Mouse (Mus musculus) forebrain, embryonic 16.5 days (tissue): ENCODE results near the gene Tchp. TPM values are rescaled to one million over a fixed set of nuclear protein-coding genes. Genes with fewer than 3 reads are reported as not detected.

ENCODE experiments used
- ATAC-seq: fragments of 200-750 bp; cut with Nextera tagmentation; 2 replicates; pipeline ENCODE4 v1.8.0; 2017; ENCODE audit warnings: mild to moderate bottlenecking, moderate library complexity
- H3K27ac ChIP-seq: fragments of 300-500 bp; sonication (generic); 2 replicates; pipeline ENCODE4 v1.5.1; 2014; ENCODE audit warnings: low read length, control low read depth
- H3K27me3 ChIP-seq: fragments of 300-500 bp; sonication (generic); replicated peaks from 2 replicates; pipeline ENCODE4 v1.6.1; 2014; ENCODE audit warnings: low read length; ENCODE audit not compliant: control insufficient read depth, insufficient read depth
- H3K36me3 ChIP-seq: fragments of 300-500 bp; sonication (generic); 2 replicates; pipeline ENCODE4 v1.6.1; 2014; ENCODE audit not compliant: control insufficient read depth, insufficient read depth
- H3K4me1 ChIP-seq: fragments of 300-500 bp; sonication (generic); replicated peaks from 2 replicates; pipeline ENCODE4 v1.6.1; 2014; ENCODE audit warnings: low read length; ENCODE audit not compliant: control insufficient read depth, insufficient read depth
- H3K4me2 ChIP-seq: fragments of 300-500 bp; sonication (generic); 2 replicates; pipeline ENCODE4 v1.6.1; 2014; ENCODE audit warnings: mild to moderate bottlenecking, low read length, control low read depth
- H3K4me3 ChIP-seq: fragments of 300-500 bp; sonication (generic); replicated peaks from 2 replicates; pipeline ENCODE4 v1.5.1; 2014; ENCODE audit warnings: mild to moderate bottlenecking, low read length, control low read depth
- H3K9ac ChIP-seq: fragments of 300-500 bp; sonication (generic); replicated peaks from 2 replicates; pipeline ENCODE4 v1.6.1; 2014; ENCODE audit warnings: low read depth, low read length, control low read depth
- H3K9me3 ChIP-seq: fragments of 300-500 bp; sonication (generic); 2 replicates; pipeline ENCODE4 v1.6.1; 2016; ENCODE audit warnings: low read length; ENCODE audit not compliant: control insufficient read depth
- WGBS: fragments of 180-500 bp; shearing (Covaris S2); extraction: QIAGEN DNeasy Blood & Tissue Kit; methylation state at CpG from one replicate; pipeline ENCODE4 v1.1.7; 2014; 5-methylcytosine and 5-hydroxymethylcytosine counted together
- polyA plus RNA-seq: library from polyadenylated mRNA; unstranded; fragments of >200 nt; fragmentation: Nextera tagmentation; extraction: Ambion mirVana; gene quantifications from 2 replicates; pipeline ENCODE4 v1.2.1, GENCODE M21; 2015

Gene Tchp
- polyA plus RNA-seq, 1 experiment from 2014 or later = 16.0 TPM

- no peaks in the 10 kb centered on the region for H3K4me1 ChIP-seq
- H3K27me3 ChIP-seq = no peaks in the 10 kb centered on the region
- no peaks in the 10 kb centered on the region for H3K9me3 ChIP-seq
- 94% methylated on average over 18 of the region's 18 CpGs for WGBS
- no peak overlapping the region for H3K27ac ChIP-seq
- H3K4me3 ChIP-seq = no peak overlapping the region
- H3K36me3 ChIP-seq = peaks cover 23% of the 10 kb centered on the region; the same call in 1 of the 2 replicates
- ATAC-seq = no peak
- no peak overlapping the region for H3K4me2 ChIP-seq
- no peak overlapping the region for H3K9ac ChIP-seq
Measured at GRCm38 (mm10) chr5:114714551-114714950, 7.0 kb downstream of the Tchp start.

DNA sequence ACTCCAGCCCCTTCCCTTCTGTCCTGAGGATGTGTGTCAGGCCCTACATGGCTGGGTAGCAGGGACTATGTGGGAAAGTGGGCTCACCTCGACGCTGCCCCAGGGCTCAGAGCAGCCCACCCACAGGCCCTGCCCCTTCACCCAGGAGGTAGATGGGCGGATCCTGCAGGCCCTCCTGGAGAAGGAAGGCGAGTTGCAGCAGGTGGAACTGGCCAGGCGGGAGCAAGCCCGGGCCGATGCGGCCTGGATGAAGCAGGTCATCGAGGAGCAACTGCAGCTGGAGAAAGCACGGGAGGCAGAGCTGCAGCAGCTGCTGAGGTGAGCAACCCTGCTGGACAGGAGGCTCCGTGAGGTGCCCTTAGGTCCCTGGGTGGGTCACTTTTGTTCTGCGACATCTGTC lies 9.7 kb downstream of the Tchp start:
- ATAC-seq = no peak

DNA sequence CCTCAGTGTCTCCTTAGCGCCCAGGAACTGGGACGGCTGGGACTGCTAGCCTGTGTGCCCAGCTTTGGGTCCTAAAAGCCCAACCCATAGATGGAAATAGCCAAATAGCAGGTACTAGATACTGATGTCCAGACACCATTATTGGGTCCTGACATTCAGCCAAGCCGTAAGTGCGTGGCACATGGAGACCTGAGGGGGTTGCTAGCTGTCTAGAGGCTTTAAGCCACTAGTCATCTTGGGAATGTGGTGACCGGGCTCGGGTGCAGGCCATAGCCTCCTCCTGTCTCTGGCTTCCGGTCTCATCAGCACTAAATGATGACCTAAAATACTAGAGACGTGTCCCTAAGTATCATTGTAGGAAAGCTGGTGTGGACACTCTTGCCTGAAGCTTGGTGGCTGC lies 10.4 kb downstream of the Tchp start:
- 97% methylated on average over 8 of the region's 8 CpGs for WGBS
- Histone ChIP-seq H3K9ac (no peak overlapping the region), H3K9me3 (no peaks in the 10 kb centered on the region), H3K4me1 (no peaks in the 10 kb centered on the region), H3K27me3 (no peaks in the 10 kb centered on the region), H3K4me2 (no peak overlapping the region), H3K4me3 (no peak overlapping the region), H3K36me3 (peaks cover 23% of the 10 kb centered on the region; the same call in 1 of the 2 replicates), H3K27ac (no peak overlapping the region)
- no peak for ATAC-seq

More for the DNA sequence above, 9.7 kb downstream of the Tchp start:
- Histone ChIP-seq H3K9ac (no peak overlapping the region), H3K4me2 (no peak overlapping the region), H3K27me3 (no peaks in the 10 kb centered on the region), H3K9me3 (no peaks in the 10 kb centered on the region), H3K36me3 (peaks cover 23% of the 10 kb centered on the region; the same call in 1 of the 2 replicates), H3K27ac (no peak overlapping the region), H3K4me3 (no peak overlapping the region), H3K4me1 (no peaks in the 10 kb centered on the region)
- 91% methylated on average over 12 of the region's 12 CpGs for WGBS

DNA sequence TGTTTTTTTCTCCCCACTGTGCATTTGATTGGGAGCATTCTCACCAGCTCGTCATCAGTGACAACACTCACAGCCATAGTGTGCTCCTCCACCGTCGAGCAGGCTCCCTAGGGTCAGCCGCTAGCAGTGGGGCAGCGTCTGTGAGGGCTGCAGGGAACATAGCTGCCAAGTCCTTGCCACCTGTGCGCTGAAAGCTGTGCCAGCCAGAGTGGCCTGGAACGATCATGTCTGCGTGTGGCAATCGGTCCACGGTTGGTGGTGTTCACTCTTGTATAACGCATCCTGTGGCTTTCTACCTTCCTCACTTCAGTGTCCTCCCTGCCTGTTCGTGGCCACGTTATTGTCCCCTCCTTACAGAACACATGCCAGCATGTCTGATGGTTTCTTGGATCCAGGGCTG lies 10.9 kb downstream of the Tchp start:
- Histone ChIP-seq H3K4me2 (no peak overlapping the region), H3K9me3 (no peaks in the 10 kb centered on the region), H3K4me3 (no peak overlapping the region), H3K36me3 (peaks cover 21% of the 10 kb centered on the region; the same call in 1 of the 2 replicates), H3K27me3 (no peaks in the 10 kb centered on the region), H3K27ac (no peak overlapping the region), H3K4me1 (no peaks in the 10 kb centered on the region), H3K9ac (no peak overlapping the region)
- no peak for ATAC-seq
- 87% methylated on average over 13 of the region's 13 CpGs for WGBS

- WGBS = 91% methylated on average over 20 of the region's 20 CpGs
- H3K9ac ChIP-seq = no peak overlapping the region
- ATAC-seq = no peak
- H3K36me3 ChIP-seq = peaks cover 22% of the 10 kb centered on the region
- H3K9me3 ChIP-seq = no peaks in the 10 kb centered on the region
- H3K27ac ChIP-seq = no peak overlapping the region
- no peaks in the 10 kb centered on the region for H3K27me3 ChIP-seq
- H3K4me2 ChIP-seq = no peak overlapping the region
- no peaks in the 10 kb centered on the region for H3K4me1 ChIP-seq
- no peak overlapping the region for H3K4me3 ChIP-seq
Measured at GRCm38 (mm10) chr5:114719003-114719927, 11.7 kb downstream of the Tchp start.

- WGBS = 96% methylated on average over 6 of the region's 6 CpGs
- no peak for ATAC-seq
- Histone ChIP-seq H3K36me3 (peaks cover 24% of the 10 kb centered on the region), H3K9ac (no peak overlapping the region), H3K27me3 (no peaks in the 10 kb centered on the region), H3K9me3 (no peaks in the 10 kb centered on the region), H3K4me3 (no peak overlapping the region), H3K27ac (no peak overlapping the region), H3K4me1 (no peaks in the 10 kb centered on the region), H3K4me2 (no peak overlapping the region)
Measured at GRCm38 (mm10) chr5:114719928-114720270, 12.3 kb downstream of the Tchp start.

- no peak overlapping the region for H3K9ac ChIP-seq
- H3K27ac ChIP-seq = no peak overlapping the region
- H3K9me3 ChIP-seq = no peaks in the 10 kb centered on the region
- H3K4me2 ChIP-seq = no peak overlapping the region
- no peaks in the 10 kb centered on the region for H3K4me1 ChIP-seq
- H3K27me3 ChIP-seq = no peaks in the 10 kb centered on the region
- ATAC-seq = no peak
- H3K36me3 ChIP-seq = peaks cover 21% of the 10 kb centered on the region
- WGBS = 91% methylated on average over 11 of the region's 11 CpGs
- H3K4me3 ChIP-seq = no peak overlapping the region
Measured at GRCm38 (mm10) chr5:114720784-114721183, 13.2 kb downstream of the Tchp start.

DNA sequence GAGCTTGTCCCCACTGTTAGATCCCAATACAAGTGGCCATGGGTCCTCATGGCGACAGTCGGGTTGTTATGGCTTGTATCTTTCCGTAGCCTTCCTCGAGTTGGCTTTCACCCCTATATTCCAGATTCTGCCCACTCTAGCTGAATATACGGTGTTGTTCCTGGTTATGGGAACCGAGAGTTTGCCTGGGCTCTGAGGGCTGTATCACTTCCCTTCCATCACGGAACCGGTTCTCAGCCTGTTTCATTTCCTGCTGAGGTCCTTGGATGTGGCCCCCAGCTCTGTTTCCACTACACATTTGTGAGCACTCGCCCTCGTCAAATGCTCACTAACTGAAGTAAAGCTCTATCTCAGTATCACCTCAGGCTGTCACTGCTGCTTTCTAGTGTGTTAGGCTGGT lies 14.4 kb downstream of the Tchp start:
- Histone ChIP-seq H3K27ac (no peak overlapping the region), H3K4me2 (no peak overlapping the region), H3K36me3 (peaks cover 21% of the 10 kb centered on the region), H3K9ac (no peak overlapping the region), H3K4me1 (no peaks in the 10 kb centered on the region), H3K27me3 (no peaks in the 10 kb centered on the region), H3K9me3 (no peaks in the 10 kb centered on the region), H3K4me3 (no peak overlapping the region)
- 95% methylated on average over 10 of the region's 10 CpGs for WGBS
- no peak for ATAC-seq

DNA sequence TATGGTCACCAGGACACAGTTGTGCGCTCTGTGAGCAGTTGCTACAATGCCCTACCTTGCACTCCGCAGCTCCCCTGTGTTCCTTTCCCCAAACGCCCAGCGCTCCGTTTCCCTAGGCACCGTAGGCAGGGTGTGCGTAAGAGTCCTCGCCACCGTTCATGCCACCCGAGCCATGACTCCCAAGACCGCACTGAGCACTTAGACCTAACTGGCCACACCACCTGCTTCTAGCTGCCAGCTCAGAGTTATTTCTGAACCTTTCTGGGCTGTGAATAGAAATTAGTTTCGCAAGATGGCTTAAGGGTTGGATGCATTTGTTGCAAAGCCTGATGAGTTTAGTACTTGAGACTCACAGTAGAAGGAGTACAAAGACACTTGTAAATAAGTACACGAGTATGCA lies 15.3 kb downstream of the Tchp start:
- H3K9ac ChIP-seq = no peak overlapping the region
- no peak overlapping the region for H3K4me3 ChIP-seq
- H3K27ac ChIP-seq = no peak overlapping the region
- no peak for ATAC-seq
- no peaks in the 10 kb centered on the region for H3K9me3 ChIP-seq
- no peak overlapping the region for H3K4me2 ChIP-seq
- WGBS = 90% methylated on average over 13 of the region's 13 CpGs
- no peaks in the 10 kb centered on the region for H3K4me1 ChIP-seq
- H3K27me3 ChIP-seq = no peaks in the 10 kb centered on the region
- peaks cover 21% of the 10 kb centered on the region for H3K36me3 ChIP-seq
